Mouse (Mus musculus) neural tube, embryonic 11.5 days (tissue): ENCODE measurements around the gene Ntng2. TPM values are rescaled to one million over a fixed set of nuclear protein-coding genes. Genes with fewer than 3 reads are reported as not detected.

Experiments
- ATAC-seq: fragments of 200-750 bp; cut with Nextera tagmentation; 2 replicates; pipeline ENCODE4 v1.8.0; 2017; ENCODE audit warnings: moderate number of reproducible peaks, mild to moderate bottlenecking, moderate TSS enrichment, moderate library complexity; ENCODE audit not compliant: insufficient read depth, low FRiP score, low TSS enrichment
- DNase-seq: peaks from one replicate; pipeline ENCODE4 v3.0.0-alpha.2; 2015; ENCODE audit warnings: low spot score
- H3K27ac ChIP-seq: fragments of 300-500 bp; sonication (generic); 2 replicates; pipeline ENCODE4 v1.5.1; 2014; ENCODE audit warnings: low read depth, mild to moderate bottlenecking, low read length
- H3K27me3 ChIP-seq: fragments of 300-500 bp; sonication (generic); 2 replicates; pipeline ENCODE4 v1.6.1; 2014; ENCODE audit warnings: mild to moderate bottlenecking, low read length, mixed read lengths; ENCODE audit not compliant: control insufficient read depth, insufficient read depth
- H3K36me3 ChIP-seq: fragments of 300-500 bp; sonication (generic); 2 replicates; pipeline ENCODE4 v1.6.1; 2014; ENCODE audit warnings: mild to moderate bottlenecking, low read length, moderate library complexity, mixed read lengths; ENCODE audit not compliant: control insufficient read depth, insufficient read depth
- H3K4me1 ChIP-seq: fragments of 300-500 bp; sonication (generic); 2 replicates; pipeline ENCODE4 v1.6.1; 2014; ENCODE audit warnings: low read length, mixed read lengths; ENCODE audit not compliant: control insufficient read depth, insufficient read depth
- H3K4me2 ChIP-seq: fragments of 300-500 bp; sonication (generic); 2 replicates; pipeline ENCODE4 v1.6.1; 2014; ENCODE audit warnings: low read depth, mild to moderate bottlenecking, moderate library complexity
- H3K4me3 ChIP-seq: fragments of 300-500 bp; sonication (generic); 2 replicates; pipeline ENCODE4 v1.5.1; 2014; ENCODE audit warnings: low read depth, low read length
- H3K9ac ChIP-seq: fragments of 300-500 bp; sonication (generic); 2 replicates; pipeline ENCODE4 v1.6.1; 2014; ENCODE audit warnings: mild to moderate bottlenecking, low read length
- H3K9me3 ChIP-seq: fragments of 300-500 bp; sonication (generic); 2 replicates; pipeline ENCODE4 v1.6.1; 2016; ENCODE audit warnings: low read length; ENCODE audit not compliant: control insufficient read depth
- WGBS: fragments of 180-500 bp; shearing (Covaris S2); extraction: QIAGEN DNeasy Blood & Tissue Kit; methylation state at CpG from one replicate; pipeline ENCODE4 v1.1.7; 2014; 5-methylcytosine and 5-hydroxymethylcytosine counted together
- polyA plus RNA-seq: library from polyadenylated mRNA; unstranded; fragments of >200 nt; fragmentation: Nextera tagmentation; extraction: Ambion mirVana; gene quantifications from 2 replicates; pipeline ENCODE4 v1.2.1, GENCODE M21; 2014

Ntng2 gene
- polyA plus RNA-seq, 1 experiment from 2014 or later: 3.6 TPM

GRCm38 (mm10) chr2:29253205-29253865 lies 530 bp upstream of the Ntng2 start:
- Histone ChIP-seq H3K4me3 (peak overlapping the region; percentile 64), H3K9ac (peak overlapping the region; percentile 75), H3K27ac (peak overlapping the region; percentile 64; the same call in 1 of the 2 replicates), H3K36me3 (no peaks in the 10 kb centered on the region), H3K4me2 (peak overlapping the region; percentile 99), H3K27me3 (peaks cover 42% of the 10 kb centered on the region), H3K4me1 (peaks cover 28% of the 10 kb centered on the region), H3K9me3 (no peaks in the 10 kb centered on the region)
- WGBS: 0% methylated on average over 19 of the region's 22 CpGs
- peak; percentile 36 for ATAC-seq
- peak; percentile 70 for DNase-seq

GRCm38 (mm10) chr2:29252059-29252598 lies 676 bp downstream of the Ntng2 start:
- Histone ChIP-seq H3K36me3 (no peaks in the 10 kb centered on the region), H3K27ac (peak overlapping the region; percentile 49; the same call in 1 of the 2 replicates), H3K4me1 (peaks cover 28% of the 10 kb centered on the region), H3K9me3 (no peaks in the 10 kb centered on the region), H3K9ac (peak overlapping the region; percentile 75), H3K4me3 (peak overlapping the region; percentile 64), H3K4me2 (peak overlapping the region; percentile 99), H3K27me3 (peaks cover 48% of the 10 kb centered on the region)
- ATAC-seq (peak; percentile 51; the same call in 1 of the 2 replicates), DNase-seq (peak; percentile 69)
- WGBS: under 1% methylated on average over 46 of the region's 49 CpGs

- Histone ChIP-seq H3K36me3 (no peaks in the 10 kb centered on the region), H3K4me1 (peaks cover 28% of the 10 kb centered on the region), H3K9ac (peak overlapping the region; percentile 75), H3K4me2 (peak overlapping the region; percentile 99), H3K27me3 (peaks cover 48% of the 10 kb centered on the region), H3K9me3 (no peaks in the 10 kb centered on the region), H3K27ac (no peak overlapping the region), H3K4me3 (peak overlapping the region; percentile 64)
- ATAC-seq (no peak), DNase-seq (peak; percentile 53)
- WGBS: under 1% methylated on average over 57 of the region's 61 CpGs
Observed at GRCm38 (mm10) chr2:29251095-29252058, 1.4 kb downstream of the Ntng2 start.

- peaks cover 28% of the 10 kb centered on the region for H3K4me1 ChIP-seq
Observed at GRCm38 (mm10) chr2:29250263-29251094, 2.3 kb downstream of the Ntng2 start.

GRCm38 (mm10) chr2:29249852-29250251 lies 3.0 kb downstream of the Ntng2 start:
- H3K4me1 ChIP-seq: peaks cover 24% of the 10 kb centered on the region
- ATAC-seq (no peak), DNase-seq (peak; percentile 27)
- peaks cover 48% of the 10 kb centered on the region for H3K27me3 ChIP-seq
- H3K4me3 ChIP-seq: no peak overlapping the region; the same call in 1 of the 2 replicates
- H3K9me3 ChIP-seq: no peaks in the 10 kb centered on the region
- no peak overlapping the region for H3K9ac ChIP-seq
- H3K27ac ChIP-seq: no peak overlapping the region
- no peaks in the 10 kb centered on the region for H3K36me3 ChIP-seq
- H3K4me2 ChIP-seq: peak overlapping the region; percentile 99
- WGBS: under 1% methylated on average over 10 of the region's 10 CpGs

More at GRCm38 (mm10) chr2:29250263-29251094, 2.3 kb downstream of the Ntng2 start:
- DNase-seq (peak; percentile 58), ATAC-seq (no peak)
- WGBS: under 1% methylated on average over 44 of the region's 44 CpGs
- peak overlapping the region; percentile 99 for H3K4me2 ChIP-seq
- H3K9me3 ChIP-seq: no peaks in the 10 kb centered on the region
- no peak overlapping the region for H3K27ac ChIP-seq
- peak overlapping the region; percentile 75; the same call in 1 of the 2 replicates for H3K9ac ChIP-seq
- no peaks in the 10 kb centered on the region for H3K36me3 ChIP-seq
- peaks cover 48% of the 10 kb centered on the region for H3K27me3 ChIP-seq
- H3K4me3 ChIP-seq: peak overlapping the region; percentile 64

- Histone ChIP-seq H3K9ac (no peak overlapping the region), H3K27ac (no peak overlapping the region), H3K27me3 (peaks cover 48% of the 10 kb centered on the region), H3K4me2 (no peak overlapping the region), H3K36me3 (no peaks in the 10 kb centered on the region), H3K4me1 (peaks cover 19% of the 10 kb centered on the region), H3K4me3 (no peak overlapping the region), H3K9me3 (no peaks in the 10 kb centered on the region)
- 53% methylated on average over 3 of the region's 3 CpGs for WGBS
- ATAC-seq (no peak), DNase-seq (no peak)
Observed at GRCm38 (mm10) chr2:29248551-29248950, 4.3 kb downstream of the Ntng2 start.

- ATAC-seq (no peak), DNase-seq (no peak)
- 84% methylated on average over 2 of the region's 2 CpGs for WGBS
- Histone ChIP-seq H3K9me3 (no peaks in the 10 kb centered on the region), H3K4me1 (peaks cover 14% of the 10 kb centered on the region), H3K4me2 (no peak overlapping the region), H3K9ac (no peak overlapping the region), H3K27me3 (peaks cover 40% of the 10 kb centered on the region), H3K4me3 (no peak overlapping the region), H3K27ac (no peak overlapping the region), H3K36me3 (no peaks in the 10 kb centered on the region)
Observed at GRCm38 (mm10) chr2:29247386-29247785, 5.4 kb downstream of the Ntng2 start.

GRCm38 (mm10) chr2:29246891-29247290 lies 5.9 kb downstream of the Ntng2 start:
- no peak overlapping the region for H3K4me2 ChIP-seq
- no peaks in the 10 kb centered on the region for H3K9me3 ChIP-seq
- 72% methylated on average over 7 of the region's 7 CpGs for WGBS
- H3K36me3 ChIP-seq: no peaks in the 10 kb centered on the region
- H3K4me3 ChIP-seq: no peak overlapping the region
- ATAC-seq (no peak), DNase-seq (no peak)
- no peak overlapping the region for H3K27ac ChIP-seq
- H3K27me3 ChIP-seq: peaks cover 38% of the 10 kb centered on the region
- no peak overlapping the region for H3K9ac ChIP-seq
- peaks cover 14% of the 10 kb centered on the region for H3K4me1 ChIP-seq
